Mouse (Mus musculus): ENCODE results near the gene Ccdc33.

DNA sequence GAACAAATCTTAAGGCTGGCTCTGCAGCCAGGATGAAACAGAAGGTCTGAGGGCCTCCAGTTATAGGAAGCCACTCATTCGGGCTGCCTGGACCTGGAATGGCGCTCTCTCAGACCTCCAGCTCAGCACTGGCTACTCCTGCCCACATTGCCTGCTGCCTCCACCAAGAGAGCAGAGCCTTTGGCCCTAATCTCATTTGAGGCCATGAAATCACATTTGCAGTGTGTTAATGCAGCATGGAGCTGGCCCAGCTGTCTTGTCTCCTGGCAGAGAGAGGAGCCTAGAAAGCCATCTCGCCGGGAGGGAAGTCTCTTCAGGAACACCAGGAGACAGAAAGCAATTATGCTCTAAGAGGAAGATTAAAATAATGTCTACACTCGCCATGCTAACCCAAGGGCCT lies 11.1 kb downstream of the Ccdc33 start:
- no peak for TF ChIP-seq POLR2A (IDR thresholded peaks at IDR 0.05; ENCODE audit: borderline replicate concordance, extremely low read depth, low read depth, low read length)
- no peak for TF ChIP-seq CTCF (IDR thresholded peaks at IDR 0.05; ENCODE audit: insufficient read depth, low read length)
